Mouse (Mus musculus) stomach, postnatal 0 days (tissue): ENCODE measurements at regions not wholly inside any gene's neighbourhood (a gene's known extent, or its start where the extent isn't known, plus 50 kb on each side); places are given as distances from the start of the nearest gene placed in this dataset.

Experiments used
- ATAC-seq: fragments of 200-750 bp; cut with Nextera tagmentation; 2 replicates; pipeline ENCODE4 v1.8.0; 2017; ENCODE audit not compliant: low FRiP score, low TSS enrichment
- DNase-seq: peaks from one replicate; pipeline ENCODE4 v3.0.0-alpha.2; 2016; ENCODE audit warnings: low spot score
- H3K27ac ChIP-seq: fragments of 300-500 bp; sonication (generic); replicated peaks from 2 replicates; pipeline ENCODE4 v1.5.1; 2014; ENCODE audit warnings: mild to moderate bottlenecking, control low read depth
- H3K27me3 ChIP-seq: fragments of 300-500 bp; sonication (generic); 2 replicates; pipeline ENCODE4 v1.6.1; 2014; ENCODE audit warnings: low read length; ENCODE audit not compliant: control insufficient read depth, insufficient read depth
- H3K36me3 ChIP-seq: fragments of 300-500 bp; sonication (generic); 2 replicates; pipeline ENCODE4 v1.6.1; 2014; ENCODE audit warnings: low read length, mixed read lengths; ENCODE audit not compliant: control insufficient read depth, insufficient read depth
- H3K4me1 ChIP-seq: fragments of 300-500 bp; sonication (generic); replicated peaks from 2 replicates; pipeline ENCODE4 v1.6.1; 2014; ENCODE audit warnings: antibody characterized with exemption; ENCODE audit not compliant: control insufficient read depth, insufficient read depth
- H3K4me2 ChIP-seq: fragments of 300-500 bp; sonication (generic); replicated peaks from 2 replicates; pipeline ENCODE4 v1.6.1; 2014; ENCODE audit warnings: low read depth, mild to moderate bottlenecking, control low read depth, moderate library complexity
- H3K4me3 ChIP-seq: fragments of 300-500 bp; sonication (generic); 2 replicates; pipeline ENCODE4 v1.5.1; 2014; ENCODE audit warnings: low read depth, low read length, control low read depth
- H3K9ac ChIP-seq: fragments of 300-500 bp; sonication (generic); 2 replicates; pipeline ENCODE4 v1.6.1; 2014; ENCODE audit warnings: mild to moderate bottlenecking, low read length, control low read depth, mixed read lengths
- H3K9me3 ChIP-seq: fragments of 300-500 bp; sonication (generic); 2 replicates; pipeline ENCODE4 v1.6.1; 2016; ENCODE audit warnings: low read length; ENCODE audit not compliant: control insufficient read depth
- CTCF ChIP-seq: IDR thresholded peaks from 2 replicates; pipeline ENCODE4 v1.5.1; 2016; ENCODE audit warnings: antibody characterized with exemption, low read depth, mild to moderate bottlenecking, moderate library complexity
- EP300 ChIP-seq: optimal IDR thresholded peaks from 2 replicates; pipeline ENCODE3; 2016; ENCODE audit warnings: antibody characterized with exemption
- WGBS: fragments of 180-500 bp; shearing (Covaris S2); extraction: QIAGEN DNeasy Blood & Tissue Kit; methylation state at CpG from one replicate; pipeline ENCODE4 v1.1.7; 2014; 5-methylcytosine and 5-hydroxymethylcytosine counted together

DNA sequence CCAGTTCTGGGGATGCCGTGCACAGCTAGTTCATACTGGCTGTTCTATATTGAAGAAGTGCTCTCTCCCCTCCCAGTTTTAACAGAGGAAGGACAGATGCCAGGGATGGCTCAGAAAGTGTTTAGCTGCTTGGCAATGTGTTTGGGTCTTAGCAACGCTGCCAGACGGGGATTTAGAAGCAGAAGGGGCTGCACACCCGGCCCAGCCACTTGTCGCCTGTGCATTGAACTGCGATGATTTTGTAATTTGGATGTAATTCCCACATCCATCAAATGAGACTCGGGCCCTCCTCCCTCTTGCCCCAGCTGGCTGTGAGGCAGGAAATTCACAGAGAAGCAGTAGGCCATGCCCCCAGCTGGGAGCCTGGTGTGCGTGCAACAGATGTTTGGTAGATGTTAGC is 475.4 kb downstream of the Tbc1d22a start:
- H3K36me3 ChIP-seq, result no peaks in the 10 kb centered on the region
- no peak for TF ChIP-seq CTCF
- TF ChIP-seq EP300, result no peak
- no peak overlapping the region for H3K4me2 ChIP-seq
- no peak for ATAC-seq
- no peak overlapping the region for H3K27ac ChIP-seq
- no peaks in the 10 kb centered on the region for H3K27me3 ChIP-seq
- 50% methylated on average over 8 of the region's 8 CpGs for WGBS
- DNase-seq, result no peak
- H3K4me1 ChIP-seq, result no peaks in the 10 kb centered on the region
- H3K4me3 ChIP-seq, result no peak overlapping the region
- H3K9me3 ChIP-seq, result no peaks in the 10 kb centered on the region
- H3K9ac ChIP-seq, result no peak overlapping the region

DNA sequence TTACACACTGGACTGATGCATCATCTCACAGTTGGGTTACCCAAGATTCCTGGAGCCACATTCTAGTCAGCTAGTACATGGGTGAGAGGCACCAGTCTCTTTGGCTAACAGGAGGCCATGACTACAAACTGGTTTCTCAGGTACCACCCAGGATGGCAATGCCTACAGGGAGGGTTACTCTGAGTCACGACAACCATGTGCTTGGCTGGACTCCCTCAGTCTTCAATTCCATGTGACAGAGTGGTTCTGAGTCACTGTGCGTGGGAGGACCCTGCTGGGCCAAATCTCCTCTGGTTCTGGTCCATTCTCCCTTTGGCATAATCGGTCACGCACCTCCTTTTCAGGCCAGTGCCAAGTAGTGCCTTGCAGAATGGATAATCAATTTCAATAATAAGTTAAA is 482.5 kb downstream of the Tbc1d22a start:
- H3K4me2 ChIP-seq, result no peak overlapping the region
- H3K27me3 ChIP-seq, result no peaks in the 10 kb centered on the region
- DNase-seq, result no peak

DNA sequence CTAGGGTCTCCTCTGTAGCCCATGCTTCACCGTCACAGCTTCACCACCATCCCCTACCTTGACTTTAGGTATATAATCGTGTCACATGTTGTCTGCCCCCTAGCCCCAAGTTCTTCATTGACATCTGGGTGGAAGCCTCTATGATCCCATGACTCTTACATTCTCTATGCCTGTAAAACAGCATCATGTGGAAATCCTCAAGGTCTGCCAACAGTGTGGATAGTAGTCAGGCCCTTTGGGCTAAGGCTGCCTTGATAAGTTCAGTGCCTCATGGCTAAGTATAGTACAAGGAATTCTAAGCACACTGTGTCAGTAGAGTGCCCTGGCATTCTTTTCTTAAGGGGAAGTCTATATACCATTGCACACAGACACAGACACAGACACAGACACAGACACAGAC is 496.2 kb downstream of the Tbc1d22a start:
- Histone ChIP-seq H3K27ac (no peak overlapping the region), H3K9ac (no peak overlapping the region), H3K9me3 (no peaks in the 10 kb centered on the region), H3K36me3 (no peaks in the 10 kb centered on the region), H3K4me2 (no peak overlapping the region), H3K27me3 (no peaks in the 10 kb centered on the region), H3K4me3 (no peak overlapping the region), H3K4me1 (no peaks in the 10 kb centered on the region)
- ATAC-seq (no peak), DNase-seq (no peak)
- WGBS, result 77% methylated on average over 2 of the region's 2 CpGs
- TF ChIP-seq EP300 (no peak), CTCF (no peak)

More for the DNA sequence above, 482.5 kb downstream of the Tbc1d22a start:
- 79% methylated on average over 4 of the region's 4 CpGs for WGBS
- no peak for ATAC-seq
- TF ChIP-seq EP300 (no peak), CTCF (no peak)
- Histone ChIP-seq H3K4me3 (no peak overlapping the region), H3K9ac (no peak overlapping the region), H3K9me3 (no peaks in the 10 kb centered on the region), H3K36me3 (no peaks in the 10 kb centered on the region), H3K27ac (no peak overlapping the region), H3K4me1 (no peaks in the 10 kb centered on the region)

DNA sequence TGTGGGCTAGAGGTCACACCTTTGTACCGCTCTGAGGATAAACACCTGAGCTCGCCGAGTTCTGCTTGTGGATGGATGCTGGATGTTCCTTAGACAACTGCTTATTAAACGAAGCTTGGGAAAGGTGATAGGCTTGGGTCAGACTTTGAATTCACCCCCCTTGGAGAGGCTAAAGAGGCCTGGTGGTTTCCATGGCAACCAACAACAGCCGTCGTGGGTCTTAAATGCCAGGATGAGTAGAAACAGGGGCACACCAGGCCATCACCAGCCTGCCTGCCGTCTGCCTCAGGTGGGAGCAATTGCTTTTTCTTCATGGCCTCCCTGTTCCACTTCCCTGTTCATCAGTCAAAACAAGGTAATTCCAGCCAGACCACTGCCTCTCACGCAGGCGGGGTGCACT is 504.1 kb downstream of the Tbc1d22a start:
- TF ChIP-seq EP300, result no peak
- TF ChIP-seq CTCF, result no peak
- H3K27ac ChIP-seq, result no peak overlapping the region
- H3K27me3 ChIP-seq, result no peaks in the 10 kb centered on the region
- H3K36me3 ChIP-seq, result no peaks in the 10 kb centered on the region
- H3K4me2 ChIP-seq, result no peak overlapping the region
- no peak overlapping the region for H3K9ac ChIP-seq
- H3K4me3 ChIP-seq, result no peak overlapping the region
- H3K4me1 ChIP-seq, result no peaks in the 10 kb centered on the region
- WGBS, result 62% methylated on average over 9 of the region's 9 CpGs
- no peak for ATAC-seq
- no peaks in the 10 kb centered on the region for H3K9me3 ChIP-seq
- DNase-seq, result no peak

DNA sequence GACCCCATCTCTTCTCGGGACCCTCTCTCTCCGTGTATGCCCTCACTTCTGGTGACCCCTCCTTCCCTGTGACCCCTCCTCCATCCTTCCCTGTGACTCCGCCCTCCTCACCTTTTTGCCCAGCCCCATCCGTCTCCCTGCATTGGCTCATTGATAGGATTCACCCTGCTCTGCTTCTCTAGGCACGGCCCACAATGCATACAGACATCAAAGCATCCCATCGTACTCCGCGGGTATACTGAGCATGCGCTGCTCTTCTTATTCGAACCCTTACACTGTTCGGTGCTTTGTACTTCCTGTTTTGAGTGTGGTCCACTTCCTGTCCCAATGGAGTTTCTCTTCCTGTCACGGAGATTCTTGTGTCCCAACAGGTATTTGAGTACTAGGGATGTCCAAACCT is 504.8 kb downstream of the Tbc1d22a start:
- WGBS, result 85% methylated on average over 12 of the region's 12 CpGs
- TF ChIP-seq EP300 (no peak), CTCF (no peak)
- no peak for DNase-seq
- H3K9ac ChIP-seq, result no peak overlapping the region
- no peak overlapping the region for H3K4me2 ChIP-seq
- no peak for ATAC-seq
- H3K27me3 ChIP-seq, result no peaks in the 10 kb centered on the region
- no peaks in the 10 kb centered on the region for H3K4me1 ChIP-seq
- H3K27ac ChIP-seq, result no peak overlapping the region
- no peaks in the 10 kb centered on the region for H3K36me3 ChIP-seq
- no peaks in the 10 kb centered on the region for H3K9me3 ChIP-seq
- H3K4me3 ChIP-seq, result no peak overlapping the region

DNA sequence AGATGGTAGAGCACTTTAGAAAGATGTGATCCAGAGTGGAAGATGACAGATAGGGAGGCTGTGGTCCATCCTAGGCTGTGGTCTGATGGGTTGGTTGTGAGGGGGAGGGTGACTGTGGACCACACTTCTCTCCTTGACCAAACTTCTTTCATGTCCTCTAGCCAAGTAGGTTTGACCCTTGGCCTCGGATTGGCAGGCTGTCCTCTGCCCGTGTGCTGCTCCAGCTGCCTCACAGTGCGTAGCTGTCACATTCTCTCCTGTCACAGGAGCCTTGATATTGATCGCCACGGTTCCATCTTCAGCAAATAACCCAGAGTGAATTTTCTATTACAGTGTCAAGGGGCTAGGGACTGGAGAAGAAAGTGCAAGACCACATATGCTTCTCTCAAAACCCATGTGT is 506.9 kb downstream of the Tbc1d22a start:
- Histone ChIP-seq H3K27me3 (no peaks in the 10 kb centered on the region), H3K4me2 (no peak overlapping the region), H3K9me3 (no peaks in the 10 kb centered on the region), H3K4me1 (no peaks in the 10 kb centered on the region), H3K4me3 (no peak overlapping the region), H3K9ac (no peak overlapping the region), H3K27ac (no peak overlapping the region), H3K36me3 (no peaks in the 10 kb centered on the region)
- ATAC-seq (no peak), DNase-seq (no peak)
- TF ChIP-seq CTCF (no peak), EP300 (no peak)
- 66% methylated on average over 5 of the region's 5 CpGs for WGBS
